Mouse (Mus musculus) gastrocnemius, adult 18-20 months (tissue): Measurements from ENCODE around the gene Ptger4. TPM values are rescaled to one million over a fixed set of nuclear protein-coding genes. Genes with fewer than 3 reads are reported as not detected.
A peak's percentile ranks its signal among the peaks of the same experiment; 100 is the strongest.

Experiments used
- DNase-seq: peaks from one replicate; pipeline ENCODE4 v3.0.0; 2021; ENCODE audit warnings: low spot score
- total RNA-seq, 2 experiments: library from RNA; stranded (reverse); gene quantifications; 2 replicates each; pipeline ENCODE4 v1.2.3; 2021

The Ptger4 gene
- total RNA-seq, 2 experiments from 2014 or later: 0.46 to 0.66 TPM

- DNase-seq: no peak
Measured at GRCm38 (mm10) chr15:5173217-5173820, 70.7 kb downstream of the Ptger4 start.

GRCm38 (mm10) chr15:5165121-5165773 is 78.7 kb downstream of the Ptger4 start:
- DNase-seq: no peak

- peak; percentile 17 for DNase-seq
Measured at GRCm38 (mm10) chr15:5158827-5159226, 85.2 kb downstream of the Ptger4 start.

- DNase-seq: no peak
Measured at GRCm38 (mm10) chr15:5157386-5157785, 86.6 kb downstream of the Ptger4 start.

Other genes with a start within 250 kb of the Ptger4 start
- 1 to 10 TPM; 1.7 to 5.1 TPM for gene C7, start 180.4 kb downstream of the Ptger4 start, total RNA-seq
- gene Card6, start 135.6 kb downstream of the Ptger4 start, total RNA-seq: 1 to 10 TPM; 2.4 to 2.7 TPM
- 100 to 1,000 TPM; 186 to 194 TPM for gene Rpl37, start 127.5 kb downstream of the Ptger4 start, total RNA-seq
- 10 to 100 TPM; 10.2 to 10.8 TPM for gene Prkaa1, start 100.3 kb downstream of the Ptger4 start, total RNA-seq
- 10 to 100 TPM; 69.0 to 74.1 TPM for gene Ttc33, start 58.7 kb downstream of the Ptger4 start, total RNA-seq